Mouse (Mus musculus): Measurements from ENCODE around the gene Gm7029.

Gene Gm7029

GRCm38 (mm10) chr17:33913264-33913663 lies 39.6 kb downstream of the Gm7029 start:
- no peak for DNase-seq (ENCODE audit: low read depth, low spot score)

GRCm38 (mm10) chr17:33913905-33914304 lies 40.3 kb downstream of the Gm7029 start:
- DNase-seq (ENCODE audit: low read depth, low spot score), result no peak

GRCm38 (mm10) chr17:33914969-33915391 lies 41.3 kb downstream of the Gm7029 start:
- no peak for DNase-seq (ENCODE audit: low read depth, low spot score)

DNA sequence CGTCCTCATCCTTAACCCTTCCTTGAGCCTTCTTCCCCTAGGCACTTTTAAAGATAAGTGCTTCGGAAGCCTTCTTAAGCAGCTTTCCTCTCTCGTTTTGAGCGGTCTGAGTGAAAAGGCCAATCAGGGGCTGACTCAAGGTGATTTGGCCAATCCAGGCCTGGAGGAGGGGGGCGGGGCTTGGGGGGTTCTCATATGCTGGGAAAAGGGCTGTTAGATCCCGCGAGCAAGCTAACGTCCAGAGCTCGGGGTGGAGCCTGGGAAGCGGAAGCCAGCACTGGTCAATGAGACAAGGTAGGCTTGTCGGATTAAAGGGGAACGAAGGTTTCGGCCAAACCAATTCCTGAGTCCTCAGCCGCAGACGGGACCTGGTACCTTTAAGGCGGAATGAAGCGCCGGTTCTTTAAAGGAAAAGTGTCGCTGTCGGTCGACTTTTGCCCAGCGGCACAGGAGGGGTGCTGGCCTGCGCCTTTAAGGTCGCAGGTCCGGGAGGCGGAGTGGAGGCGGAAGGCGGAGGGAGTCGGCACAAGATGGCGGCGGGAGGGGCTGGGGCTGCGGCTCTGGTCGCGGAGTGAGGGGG lies 42.1 kb downstream of the Gm7029 start, which contains the start of the genes Tapbp and Zbtb22:
Gene Tapbp (plus strand): TSS at position 229 of the 580 bp plus-strand sequence.
Gene Zbtb22 (plus strand): TSS at position 234 of the 580 bp plus-strand sequence.
- DNase-seq (ENCODE audit: low read depth, low spot score), result peak; percentile 99

GRCm38 (mm10) chr17:33916294-33916693 lies 42.7 kb downstream of the Gm7029 start:
- peak; percentile 67 for DNase-seq (ENCODE audit: low read depth, low spot score)

DNA sequence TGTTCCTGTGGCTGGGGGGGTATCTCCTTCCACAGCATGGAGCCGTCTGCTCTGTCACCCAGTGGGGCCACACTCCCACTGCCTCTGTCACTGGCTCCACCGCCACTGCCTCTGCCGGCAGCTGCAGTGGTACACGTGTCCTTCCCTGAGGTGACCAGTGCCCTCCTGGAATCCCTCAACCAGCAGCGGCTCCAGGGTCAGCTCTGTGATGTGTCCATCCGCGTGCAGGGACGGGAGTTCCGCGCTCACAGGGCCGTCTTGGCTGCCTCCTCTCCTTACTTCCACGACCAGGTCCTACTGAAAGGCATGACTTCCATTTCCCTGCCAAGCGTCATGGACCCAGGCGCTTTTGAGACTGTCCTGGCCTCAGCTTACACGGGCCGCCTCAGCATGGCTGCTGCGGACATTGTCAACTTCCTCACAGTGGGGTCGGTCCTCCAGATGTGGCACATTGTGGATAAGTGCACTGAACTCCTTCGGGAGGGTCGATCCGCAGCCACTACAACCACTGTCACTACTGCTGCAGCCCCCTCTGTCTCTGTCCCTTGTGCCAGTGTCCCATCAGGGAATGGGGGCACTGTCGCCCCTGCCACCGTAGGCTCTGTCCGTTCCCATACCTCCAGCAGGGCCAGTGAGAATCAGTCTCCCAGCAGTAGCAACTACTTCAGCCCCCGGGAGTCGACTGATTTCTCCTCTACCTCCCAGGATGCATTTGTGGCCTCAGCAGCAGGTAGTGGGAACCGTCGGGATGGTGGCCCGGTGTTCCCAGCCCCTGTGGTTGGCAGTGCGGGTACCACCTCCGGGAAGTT lies 43.4 kb downstream of the Gm7029 start:
- DNase-seq (ENCODE audit: low read depth, low spot score), result no peak

GRCm38 (mm10) chr17:33917656-33918292 lies 44.1 kb downstream of the Gm7029 start:
- DNase-seq (ENCODE audit: low read depth, low spot score), result no peak

DNA sequence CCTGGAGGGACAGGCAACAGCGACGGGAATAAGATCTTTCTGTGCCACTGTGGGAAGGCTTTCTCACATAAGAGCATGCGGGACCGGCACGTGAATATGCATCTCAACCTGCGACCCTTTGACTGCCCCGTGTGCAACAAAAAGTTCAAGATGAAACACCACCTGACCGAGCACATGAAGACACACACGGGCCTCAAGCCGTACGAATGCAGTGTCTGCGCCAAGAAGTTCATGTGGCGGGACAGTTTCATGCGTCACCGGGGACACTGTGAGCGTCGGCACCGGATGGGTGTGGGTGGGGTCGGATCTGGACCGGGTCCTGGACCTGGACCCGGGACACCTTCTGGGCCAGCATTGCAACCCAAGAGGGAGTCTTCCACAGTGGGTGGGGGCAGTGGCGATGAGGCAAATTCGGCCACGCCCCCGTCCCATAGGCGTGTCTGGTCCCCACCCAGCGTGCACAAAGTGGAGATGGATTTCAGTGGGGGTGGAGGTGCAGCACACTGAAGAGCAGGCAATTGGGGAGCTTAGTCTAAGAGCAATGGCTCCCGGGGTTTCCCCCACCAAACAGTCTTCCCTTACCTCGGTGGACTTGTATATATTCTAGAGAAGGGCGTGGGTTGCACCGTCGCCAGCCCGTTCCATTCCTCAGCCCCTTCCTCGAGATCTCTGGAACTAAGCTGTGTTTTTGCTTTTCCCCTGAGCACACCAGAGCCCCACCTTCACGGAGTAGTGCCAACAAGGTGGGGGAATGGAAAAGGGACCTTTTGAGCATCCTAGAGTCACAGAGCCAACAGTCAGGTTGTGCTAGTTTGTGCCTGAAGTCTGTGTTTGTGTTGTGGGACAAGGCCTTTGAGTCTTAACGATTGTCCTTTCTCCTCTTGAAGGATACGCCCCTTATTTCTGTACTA lies 44.9 kb downstream of the Gm7029 start:
- DNase-seq (ENCODE audit: low read depth, low spot score), result no peak

GRCm38 (mm10) chr17:33919351-33920281 lies 46.0 kb downstream of the Gm7029 start:
- DNase-seq (ENCODE audit: low read depth, low spot score), result no peak

GRCm38 (mm10) chr17:33920282-33921097 lies 46.9 kb downstream of the Gm7029 start:
- peak; percentile 80 for DNase-seq (ENCODE audit: low read depth, low spot score)

- no peak for DNase-seq (ENCODE audit: low read depth, low spot score)
Observed at GRCm38 (mm10) chr17:33921361-33921760, 47.7 kb downstream of the Gm7029 start.

Measured in forelimb bud, embryonic 11.5 days (tissue).